Mouse (Mus musculus): Measurements from ENCODE around the gene Rpl3. TPM values are rescaled to one million over a fixed set of nuclear protein-coding genes. Genes with fewer than 3 reads are reported as not detected.

Rpl3 gene
- polyA plus RNA-seq, 1 experiment from 2014 or later: 450 TPM

DNA sequence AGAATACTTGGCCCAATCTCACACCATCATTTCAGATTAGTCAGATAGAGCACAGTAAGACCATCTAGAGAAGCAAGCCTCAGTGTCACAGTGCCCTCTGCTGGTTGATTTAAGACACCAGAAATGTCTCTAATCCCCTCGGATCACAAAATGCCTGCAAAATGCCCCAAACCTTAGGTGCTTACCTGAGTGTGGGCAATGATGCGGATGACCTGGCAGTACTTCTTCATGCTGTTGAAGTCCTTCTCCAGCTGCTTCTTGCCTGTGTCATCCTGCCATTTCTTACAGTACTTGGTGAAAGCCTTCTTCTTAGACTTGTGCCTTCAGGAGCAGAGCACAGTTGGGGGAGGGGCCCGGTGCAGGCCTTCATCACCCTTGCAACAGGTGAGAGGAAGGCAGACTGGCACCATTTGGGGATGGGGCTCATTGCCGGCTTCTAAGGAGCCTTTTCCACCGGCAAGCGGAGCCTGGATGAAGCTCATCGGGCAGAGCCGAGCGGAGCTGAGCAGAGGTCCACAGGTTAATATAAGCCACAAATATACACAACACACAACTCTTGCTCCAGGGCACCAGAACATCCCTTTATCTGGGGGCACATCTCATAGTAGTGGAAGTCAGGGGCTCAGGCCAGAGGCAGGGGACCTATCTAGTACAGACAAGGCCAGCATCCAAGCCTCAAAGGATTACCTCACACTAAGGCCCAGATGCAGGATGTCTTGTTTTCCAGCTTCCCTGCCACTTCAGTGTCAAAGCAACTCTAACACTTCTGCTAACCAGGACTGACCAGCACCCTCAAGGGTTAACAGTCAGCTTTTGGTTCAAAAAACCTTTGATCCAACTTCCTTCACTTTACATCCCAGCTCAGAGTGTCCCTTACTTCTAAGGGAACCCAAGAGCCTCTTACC lies 10.7 kb downstream of the Rpl3 start:
- peak overlapping the region; percentile 70 for H3K4me2 ChIP-seq (replicated peaks; ENCODE audit: low read depth)
- H3K36me3 ChIP-seq (ENCODE audit: control insufficient read depth, insufficient read depth): peaks cover 57% of the 10 kb centered on the region
- no peak overlapping the region for H3K27ac ChIP-seq (ENCODE audit: low read depth, low read length)
- H3K4me1 ChIP-seq (replicated peaks; ENCODE audit: control insufficient read depth, insufficient read depth, low read length): 0 out of 2 replicates have a peak, but pooled peaks cover 3% of the 10 kb centered on the region
- TF ChIP-seq CTCF (IDR thresholded peaks at IDR 0.05; ENCODE audit: low read depth): peak; percentile 86
- no peak for ATAC-seq
- 0 out of 2 replicates have a peak overlapping the region, but pooled peaks have one; percentile 64 for H3K9ac ChIP-seq (ENCODE audit: low read depth, low read length)
- 31% methylated on average over 9 of the region's 9 CpGs for WGBS
- H3K9me3 ChIP-seq (ENCODE audit: control insufficient read depth): no peaks in the 10 kb centered on the region
- no peaks in the 10 kb centered on the region for H3K27me3 ChIP-seq (replicated peaks; ENCODE audit: control insufficient read depth, insufficient read depth, low read length)
- peak overlapping the region; percentile 60 for H3K4me3 ChIP-seq (ENCODE audit: low read depth, low read length)

DNA sequence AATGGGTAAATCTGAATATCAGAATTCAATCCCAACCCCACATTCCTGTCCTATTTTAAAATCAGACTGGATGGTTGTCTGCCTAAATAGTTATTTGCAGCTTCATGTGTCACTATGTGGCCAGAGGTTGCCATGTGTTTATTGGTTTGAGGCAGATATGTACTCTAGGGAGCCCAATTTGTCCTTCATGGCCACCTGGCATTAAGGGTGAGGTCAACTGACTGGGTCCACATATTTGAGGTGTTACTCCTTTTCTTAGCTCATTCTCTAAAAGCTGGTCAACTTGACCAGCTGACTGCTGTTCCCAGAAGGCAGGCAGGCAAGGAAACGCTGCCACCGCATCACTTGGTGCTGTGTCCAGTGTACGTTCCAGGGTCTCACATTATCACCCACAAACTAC lies 11.7 kb downstream of the Rpl3 start:
- WGBS: 45% methylated on average over 3 of the region's 3 CpGs
- Histone ChIP-seq H3K9ac (ENCODE audit: low read depth, low read length) (no peak overlapping the region), H3K4me3 (ENCODE audit: low read depth, low read length) (no peak overlapping the region), H3K9me3 (ENCODE audit: control insufficient read depth) (no peaks in the 10 kb centered on the region), H3K27me3 (replicated peaks; ENCODE audit: control insufficient read depth, insufficient read depth, low read length) (no peaks in the 10 kb centered on the region), H3K36me3 (ENCODE audit: control insufficient read depth, insufficient read depth) (peaks cover 57% of the 10 kb centered on the region), H3K4me1 (replicated peaks; ENCODE audit: control insufficient read depth, insufficient read depth, low read length) (0 out of 2 replicates have a peak, but pooled peaks cover 3% of the 10 kb centered on the region), H3K4me2 (replicated peaks; ENCODE audit: low read depth) (0 out of 2 replicates have a peak overlapping the region, but pooled peaks have one; percentile 3), H3K27ac (ENCODE audit: low read depth, low read length) (no peak overlapping the region)
- no peak for ATAC-seq
- no peak for TF ChIP-seq CTCF (IDR thresholded peaks at IDR 0.05; ENCODE audit: low read depth)

DNA sequence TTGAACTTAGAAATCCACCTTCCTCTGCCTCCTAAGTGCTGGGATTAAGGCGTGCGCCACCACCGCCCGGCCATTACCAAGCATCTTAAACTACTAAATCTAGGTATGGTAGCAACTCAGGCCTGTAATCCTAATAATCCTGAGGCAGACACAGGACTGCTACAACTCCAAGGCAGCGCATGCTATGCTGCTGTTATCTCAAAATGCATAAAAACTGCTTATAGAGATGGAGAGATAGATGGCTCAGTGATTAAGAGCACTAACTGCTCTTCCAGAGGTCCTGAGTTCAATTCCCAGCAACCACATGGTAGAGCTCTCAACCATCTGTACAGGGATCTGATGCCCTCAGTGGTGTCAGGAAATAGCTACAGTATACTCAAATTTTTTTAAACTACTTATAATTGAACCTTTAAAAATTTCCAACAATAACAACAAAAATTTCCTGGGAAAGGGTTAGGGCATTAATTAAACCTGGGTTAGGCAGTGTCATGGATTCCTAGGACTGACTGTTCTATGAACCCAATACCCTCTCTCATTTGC lies 12.5 kb downstream of the Rpl3 start:
- no peak overlapping the region for H3K27ac ChIP-seq (ENCODE audit: low read depth, low read length)
- H3K4me3 ChIP-seq (ENCODE audit: low read depth, low read length): no peak overlapping the region
- H3K27me3 ChIP-seq (replicated peaks; ENCODE audit: control insufficient read depth, insufficient read depth, low read length): no peaks in the 10 kb centered on the region
- H3K4me2 ChIP-seq (replicated peaks; ENCODE audit: low read depth): no peak overlapping the region
- no peak for ATAC-seq
- 0 out of 2 replicates have a peak, but pooled peaks cover 3% of the 10 kb centered on the region for H3K4me1 ChIP-seq (replicated peaks; ENCODE audit: control insufficient read depth, insufficient read depth, low read length)
- 77% methylated on average over 5 of the region's 5 CpGs for WGBS
- TF ChIP-seq CTCF (IDR thresholded peaks at IDR 0.05; ENCODE audit: low read depth): no peak
- H3K36me3 ChIP-seq (ENCODE audit: control insufficient read depth, insufficient read depth): peaks cover 57% of the 10 kb centered on the region
- no peak overlapping the region for H3K9ac ChIP-seq (ENCODE audit: low read depth, low read length)
- no peaks in the 10 kb centered on the region for H3K9me3 ChIP-seq (ENCODE audit: control insufficient read depth)

DNA sequence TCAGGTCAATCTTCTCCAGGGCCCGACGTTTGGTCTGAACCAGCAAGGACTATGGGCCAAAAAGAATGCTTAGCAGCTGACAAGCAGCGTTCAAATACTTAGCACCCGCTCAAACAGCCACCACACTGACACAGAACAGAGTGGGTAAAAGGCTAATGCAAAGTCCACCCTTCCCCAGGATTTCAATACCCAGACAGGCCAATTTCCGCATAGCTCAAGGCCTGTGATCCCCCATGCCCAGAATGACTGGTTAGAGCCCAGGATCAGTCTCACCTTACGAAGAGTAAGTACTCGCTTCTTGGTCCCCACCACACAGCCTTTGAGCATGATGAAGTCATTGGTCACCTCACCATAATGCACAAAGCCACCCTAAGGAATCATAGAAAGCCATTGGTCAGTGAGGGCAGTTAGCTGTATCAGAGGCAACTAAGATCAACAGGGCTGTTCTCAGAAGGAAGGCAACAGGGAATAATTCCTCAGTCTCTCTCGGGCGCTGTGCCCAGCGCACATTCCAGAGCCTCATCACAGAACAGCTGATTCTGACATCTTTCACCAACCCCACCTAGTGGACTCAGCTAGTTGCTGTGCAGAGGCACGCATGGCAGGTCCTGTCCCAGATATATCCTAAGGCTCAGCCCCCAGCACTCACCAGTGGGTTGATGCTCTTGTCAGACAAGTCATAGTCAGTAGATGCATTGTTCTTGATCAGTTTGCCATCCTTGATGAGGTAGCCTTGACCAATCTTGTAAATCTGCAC lies 13.4 kb downstream of the Rpl3 start:
- Histone ChIP-seq H3K9ac (ENCODE audit: low read depth, low read length) (no peak overlapping the region), H3K36me3 (ENCODE audit: control insufficient read depth, insufficient read depth) (peaks cover 57% of the 10 kb centered on the region), H3K4me2 (replicated peaks; ENCODE audit: low read depth) (no peak overlapping the region), H3K4me1 (replicated peaks; ENCODE audit: control insufficient read depth, insufficient read depth, low read length) (0 out of 2 replicates have a peak, but pooled peaks cover 3% of the 10 kb centered on the region), H3K9me3 (ENCODE audit: control insufficient read depth) (no peaks in the 10 kb centered on the region), H3K27ac (ENCODE audit: low read depth, low read length) (no peak overlapping the region), H3K4me3 (ENCODE audit: low read depth, low read length) (no peak overlapping the region), H3K27me3 (replicated peaks; ENCODE audit: control insufficient read depth, insufficient read depth, low read length) (no peaks in the 10 kb centered on the region)
- 54% methylated on average over 11 of the region's 11 CpGs for WGBS
- peak; percentile 44 for TF ChIP-seq CTCF (IDR thresholded peaks at IDR 0.05; ENCODE audit: low read depth)
- no peak for ATAC-seq

DNA sequence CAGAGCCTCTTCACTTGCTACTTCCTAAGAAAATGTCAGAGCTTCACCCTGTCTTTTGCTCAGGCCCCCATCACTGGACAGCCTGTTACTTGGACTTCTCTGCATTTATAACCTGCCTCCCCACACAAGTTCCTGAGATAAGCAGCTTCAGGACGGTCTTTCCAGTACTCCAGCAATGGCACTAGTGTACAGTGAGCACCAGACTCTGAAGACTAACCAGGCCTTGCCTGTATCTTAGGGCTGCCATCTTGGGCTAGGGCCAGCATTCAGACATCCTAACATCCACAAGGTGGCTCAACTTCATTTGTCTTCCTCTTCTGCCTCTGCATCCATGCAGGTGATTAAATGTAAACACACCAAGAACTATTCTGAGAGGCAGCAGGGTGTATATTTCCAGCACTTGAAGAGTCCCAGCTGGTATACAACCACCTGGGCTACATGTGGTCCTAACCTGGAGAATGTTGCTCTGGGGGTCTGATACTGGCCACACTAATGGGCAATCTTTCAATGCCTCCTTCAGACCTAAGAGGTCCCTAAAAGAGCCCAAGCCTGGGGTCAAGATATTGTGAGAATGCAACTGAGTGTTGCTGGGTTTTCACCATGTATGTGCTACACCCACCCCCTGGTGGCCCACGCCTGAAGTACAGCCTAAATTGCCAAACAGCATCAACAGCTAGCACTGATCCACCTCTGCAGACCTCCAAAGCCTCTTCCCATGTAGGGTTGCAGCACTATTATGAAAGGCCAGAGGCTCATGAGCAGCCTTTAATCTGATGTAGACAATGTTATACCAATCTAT lies 15.1 kb downstream of the Rpl3 start:
- Histone ChIP-seq H3K4me3 (ENCODE audit: low read depth, low read length) (no peak overlapping the region), H3K27me3 (replicated peaks; ENCODE audit: control insufficient read depth, insufficient read depth, low read length) (no peaks in the 10 kb centered on the region), H3K36me3 (ENCODE audit: control insufficient read depth, insufficient read depth) (peaks cover 50% of the 10 kb centered on the region), H3K27ac (ENCODE audit: low read depth, low read length) (no peak overlapping the region), H3K9ac (ENCODE audit: low read depth, low read length) (no peak overlapping the region), H3K4me2 (replicated peaks; ENCODE audit: low read depth) (no peak overlapping the region), H3K9me3 (ENCODE audit: control insufficient read depth) (no peaks in the 10 kb centered on the region), H3K4me1 (replicated peaks; ENCODE audit: control insufficient read depth, insufficient read depth, low read length) (no peaks in the 10 kb centered on the region)
- peak; percentile 23; the same call in 1 of the 2 replicates for ATAC-seq
- peak; percentile 91 for TF ChIP-seq CTCF (IDR thresholded peaks at IDR 0.05; ENCODE audit: low read depth)
- WGBS: 7% methylated on average over 2 of the region's 2 CpGs
